Mouse (Mus musculus): Measurements from ENCODE around the gene Coro2b. TPM values are rescaled to one million over a fixed set of nuclear protein-coding genes. Genes with fewer than 3 reads are reported as not detected.
A peak's percentile ranks its signal among the peaks of the same experiment; 100 is the strongest.

The Coro2b gene
- polyA plus RNA-seq, 1 experiment from 2014 or later: 11.0 TPM

DNA sequence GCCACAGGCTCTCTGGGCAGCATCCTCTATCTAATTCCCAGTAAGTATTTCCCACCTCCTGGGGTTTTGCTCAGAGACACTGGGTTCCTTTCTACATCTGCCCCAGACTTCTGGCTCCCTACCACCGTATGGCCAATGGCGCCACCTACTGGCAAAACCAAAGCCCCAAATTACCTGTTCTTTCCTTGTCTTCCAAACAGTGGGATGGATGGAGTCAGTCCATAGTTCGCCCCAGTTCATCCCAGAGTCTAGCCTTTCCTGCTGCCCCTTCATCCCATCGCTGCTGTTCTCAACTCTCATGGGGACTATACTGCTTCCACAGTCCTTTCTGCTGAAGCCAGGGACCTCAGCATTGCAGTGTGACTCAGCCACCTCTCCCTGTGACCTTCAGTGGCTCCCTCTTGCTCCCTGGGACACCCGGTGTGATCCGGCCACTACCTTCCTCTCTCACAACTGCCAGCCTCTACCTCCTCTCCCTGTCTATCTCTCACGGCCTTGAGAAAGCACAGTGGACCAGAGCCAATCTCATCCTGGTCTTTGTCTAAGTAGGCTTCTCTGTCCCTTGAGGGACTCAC, 16.6 kb upstream of the Coro2b start:
- no peak overlapping the region for H3K9ac ChIP-seq (ENCODE audit: low read depth, low read length)
- TF ChIP-seq CTCF (IDR thresholded peaks at IDR 0.05; ENCODE audit: low read depth): peak; percentile 82
- H3K4me1 ChIP-seq (replicated peaks; ENCODE audit: insufficient read depth, low read length): no peaks in the 10 kb centered on the region
- no peak for ATAC-seq (replicated peaks; ENCODE audit: low FRiP score, low read depth)
- no peak overlapping the region for H3K4me3 ChIP-seq (replicated peaks; ENCODE audit: low read depth, low read length)
- H3K27me3 ChIP-seq (ENCODE audit: insufficient read depth, low read length): no peaks in the 10 kb centered on the region
- H3K4me2 ChIP-seq (ENCODE audit: low read length): no peak overlapping the region
- H3K9me3 ChIP-seq (replicated peaks; ENCODE audit: low read length): no peaks in the 10 kb centered on the region
- H3K36me3 ChIP-seq (ENCODE audit: insufficient read depth, low read length): no peaks in the 10 kb centered on the region
- no peak overlapping the region for H3K27ac ChIP-seq
- WGBS: 40% methylated on average over 7 of the region's 7 CpGs
- DNase-seq (ENCODE audit: low spot score): peak; percentile 78

DNA sequence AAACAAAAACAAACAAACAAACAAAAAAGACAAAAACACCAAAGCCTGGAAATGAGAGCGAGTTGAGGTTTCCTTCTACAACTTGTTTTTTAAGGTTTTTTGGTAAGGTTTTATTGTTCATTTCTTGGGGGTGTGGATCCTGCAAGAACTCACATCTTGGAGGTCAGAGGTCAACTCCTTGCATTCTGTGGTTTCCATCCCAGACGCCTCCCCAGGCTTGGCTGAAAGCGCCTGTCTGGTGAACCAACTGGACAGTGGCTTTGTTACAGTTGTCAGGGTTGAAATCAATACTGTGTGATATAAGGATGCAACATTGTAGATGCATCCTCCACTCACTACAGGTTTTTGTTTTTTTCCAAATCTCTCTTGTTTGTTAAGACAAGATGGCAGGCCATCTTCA, 14.7 kb upstream of the Coro2b start:
- Histone ChIP-seq H3K4me3 (replicated peaks; ENCODE audit: low read depth, low read length) (no peak overlapping the region), H3K4me1 (replicated peaks; ENCODE audit: insufficient read depth, low read length) (no peaks in the 10 kb centered on the region), H3K27me3 (ENCODE audit: insufficient read depth, low read length) (no peaks in the 10 kb centered on the region), H3K9ac (ENCODE audit: low read depth, low read length) (no peak overlapping the region), H3K9me3 (replicated peaks; ENCODE audit: low read length) (no peaks in the 10 kb centered on the region), H3K4me2 (ENCODE audit: low read length) (no peak overlapping the region), H3K27ac (no peak overlapping the region), H3K36me3 (ENCODE audit: insufficient read depth, low read length) (no peaks in the 10 kb centered on the region)
- WGBS: 80% methylated on average over 3 of the region's 3 CpGs
- no peak for TF ChIP-seq CTCF (IDR thresholded peaks at IDR 0.05; ENCODE audit: low read depth)
- no peak for ATAC-seq (replicated peaks; ENCODE audit: low FRiP score, low read depth)
- DNase-seq (ENCODE audit: low spot score): no peak

DNA sequence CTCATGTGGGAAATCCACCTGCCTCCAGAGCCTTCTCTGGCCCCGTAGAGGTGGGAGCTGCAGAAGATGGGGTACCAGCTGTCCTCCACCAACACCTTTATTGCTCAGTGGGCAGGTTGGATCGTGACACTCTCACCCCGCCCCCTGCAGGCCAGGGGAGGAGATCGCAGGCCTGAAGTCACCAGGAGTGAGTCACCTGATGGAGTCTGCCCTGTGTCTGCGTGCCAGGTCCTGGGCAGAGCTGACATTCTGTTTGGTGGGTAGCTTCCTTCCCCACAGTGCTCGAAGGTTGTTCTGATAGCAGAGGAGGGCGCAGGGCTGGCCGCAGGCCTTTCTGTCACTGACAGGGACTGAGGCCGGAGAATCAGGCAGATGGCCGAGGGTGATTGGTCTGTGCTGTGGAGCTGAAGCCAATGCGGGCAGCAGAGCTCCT, 13.8 kb upstream of the Coro2b start:
- no peak overlapping the region for H3K4me3 ChIP-seq (replicated peaks; ENCODE audit: low read depth, low read length)
- H3K27ac ChIP-seq: no peak overlapping the region
- no peaks in the 10 kb centered on the region for H3K9me3 ChIP-seq (replicated peaks; ENCODE audit: low read length)
- no peak overlapping the region for H3K9ac ChIP-seq (ENCODE audit: low read depth, low read length)
- no peaks in the 10 kb centered on the region for H3K27me3 ChIP-seq (ENCODE audit: insufficient read depth, low read length)
- WGBS: 48% methylated on average over 11 of the region's 11 CpGs
- H3K36me3 ChIP-seq (ENCODE audit: insufficient read depth, low read length): no peaks in the 10 kb centered on the region
- peak; percentile 62 for ATAC-seq (replicated peaks; ENCODE audit: low FRiP score, low read depth)
- H3K4me2 ChIP-seq (ENCODE audit: low read length): no peak overlapping the region
- DNase-seq (ENCODE audit: low spot score): peak; percentile 60
- no peaks in the 10 kb centered on the region for H3K4me1 ChIP-seq (replicated peaks; ENCODE audit: insufficient read depth, low read length)
- TF ChIP-seq CTCF (IDR thresholded peaks at IDR 0.05; ENCODE audit: low read depth): peak; percentile 81

DNA sequence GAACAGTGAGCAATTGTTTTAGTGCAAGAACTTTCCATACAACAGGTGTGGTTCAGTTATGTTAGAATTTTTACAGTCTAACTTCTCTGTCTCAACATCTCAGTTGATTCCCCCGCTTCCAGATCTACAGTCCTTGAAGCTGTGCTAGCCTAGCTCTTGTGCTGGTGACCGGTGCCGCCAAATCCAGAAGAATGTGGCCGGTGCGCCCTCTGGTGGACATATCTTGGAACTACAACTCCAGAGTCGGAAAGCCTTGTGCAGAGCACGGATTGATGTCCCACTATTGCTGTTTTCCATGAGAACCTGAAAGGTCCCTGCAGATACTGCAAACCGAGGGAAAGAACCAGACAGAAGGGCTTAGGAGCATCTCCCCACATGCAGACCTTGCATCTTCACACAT, 13.0 kb upstream of the Coro2b start:
- Histone ChIP-seq H3K4me1 (replicated peaks; ENCODE audit: insufficient read depth, low read length) (no peaks in the 10 kb centered on the region), H3K36me3 (ENCODE audit: insufficient read depth, low read length) (no peaks in the 10 kb centered on the region), H3K27me3 (ENCODE audit: insufficient read depth, low read length) (no peaks in the 10 kb centered on the region), H3K27ac (no peak overlapping the region), H3K9ac (ENCODE audit: low read depth, low read length) (no peak overlapping the region), H3K4me2 (ENCODE audit: low read length) (no peak overlapping the region), H3K9me3 (replicated peaks; ENCODE audit: low read length) (no peaks in the 10 kb centered on the region), H3K4me3 (replicated peaks; ENCODE audit: low read depth, low read length) (no peak overlapping the region)
- peak; percentile 90 for DNase-seq (ENCODE audit: low spot score)
- TF ChIP-seq CTCF (IDR thresholded peaks at IDR 0.05; ENCODE audit: low read depth): peak; percentile 99
- WGBS: 5% methylated on average over 8 of the region's 8 CpGs
- no peak for ATAC-seq (replicated peaks; ENCODE audit: low FRiP score, low read depth)

DNA sequence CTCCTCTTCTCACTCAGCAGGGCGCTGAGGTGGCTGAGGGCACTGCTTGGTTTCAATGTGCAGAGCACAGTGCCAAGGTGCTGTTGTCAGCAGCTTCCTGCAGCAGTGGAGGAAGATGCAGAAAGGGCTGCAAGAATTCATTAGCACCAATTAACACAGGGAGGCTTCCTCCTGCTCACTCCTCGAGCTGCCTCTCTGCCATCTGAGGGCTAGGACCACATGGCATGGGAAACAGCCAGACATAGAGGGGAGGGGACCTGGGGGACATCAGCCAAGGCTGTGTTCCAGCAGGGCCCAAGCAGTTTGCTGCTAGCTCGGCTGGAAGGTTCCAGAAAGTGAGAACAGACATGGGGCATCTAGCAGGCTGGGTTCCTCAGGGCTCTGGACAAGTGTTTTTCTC, 10.6 kb upstream of the Coro2b start:
- Histone ChIP-seq H3K27ac (no peak overlapping the region), H3K4me3 (replicated peaks; ENCODE audit: low read depth, low read length) (no peak overlapping the region), H3K9me3 (replicated peaks; ENCODE audit: low read length) (no peaks in the 10 kb centered on the region), H3K4me2 (ENCODE audit: low read length) (no peak overlapping the region), H3K36me3 (ENCODE audit: insufficient read depth, low read length) (no peaks in the 10 kb centered on the region), H3K4me1 (replicated peaks; ENCODE audit: insufficient read depth, low read length) (no peaks in the 10 kb centered on the region), H3K9ac (ENCODE audit: low read depth, low read length) (no peak overlapping the region), H3K27me3 (ENCODE audit: insufficient read depth, low read length) (no peaks in the 10 kb centered on the region)
- ATAC-seq (replicated peaks; ENCODE audit: low FRiP score, low read depth) (no peak), DNase-seq (ENCODE audit: low spot score) (no peak)
- 62% methylated on average over 3 of the region's 3 CpGs for WGBS
- TF ChIP-seq CTCF (IDR thresholded peaks at IDR 0.05; ENCODE audit: low read depth): no peak

DNA sequence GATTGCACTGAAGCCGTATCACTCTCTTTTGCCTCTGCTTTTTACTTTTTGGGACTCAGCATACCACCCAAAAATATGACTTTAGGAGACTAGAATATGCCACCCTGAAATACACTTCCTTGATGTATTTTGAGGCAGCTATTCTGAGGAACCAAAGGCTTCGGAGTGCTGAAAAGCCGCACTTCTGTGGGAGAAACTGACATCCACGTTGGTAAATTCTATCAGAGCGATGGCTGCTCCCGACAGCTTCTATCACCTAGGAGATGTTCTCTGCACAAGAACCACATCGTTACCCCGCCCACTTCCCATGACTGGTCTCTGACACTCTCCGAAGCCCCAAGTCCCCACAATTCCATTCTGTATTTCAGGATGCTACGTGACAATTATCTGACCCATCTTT, 8.0 kb upstream of the Coro2b start:
- no peak overlapping the region for H3K4me3 ChIP-seq (replicated peaks; ENCODE audit: low read depth, low read length)
- no peak for ATAC-seq (replicated peaks; ENCODE audit: low FRiP score, low read depth)
- WGBS: 75% methylated on average over 10 of the region's 10 CpGs

DNA sequence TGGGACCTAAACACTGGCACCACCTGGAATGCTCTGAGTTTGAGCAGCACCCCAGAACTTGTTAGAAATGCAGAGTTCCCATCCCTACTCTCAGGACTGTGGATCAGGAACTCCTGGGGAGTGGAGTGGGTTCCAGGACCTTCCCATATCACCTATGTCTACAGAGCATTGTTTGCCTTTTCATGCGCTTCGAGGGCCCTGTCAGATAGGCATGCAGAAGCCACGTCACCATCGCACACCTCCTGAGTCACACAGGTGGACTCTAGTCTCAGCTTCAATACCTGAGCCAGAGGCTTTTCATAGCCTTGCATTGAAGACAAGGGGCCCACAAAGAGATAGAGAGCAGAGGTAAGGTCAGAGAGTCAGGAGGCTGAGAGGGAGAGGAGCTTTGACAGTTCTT, 7.0 kb upstream of the Coro2b start:
- Histone ChIP-seq H3K27me3 (ENCODE audit: insufficient read depth, low read length) (no peaks in the 10 kb centered on the region), H3K9ac (ENCODE audit: low read depth, low read length) (no peak overlapping the region), H3K36me3 (ENCODE audit: insufficient read depth, low read length) (no peaks in the 10 kb centered on the region), H3K4me2 (ENCODE audit: low read length) (no peak overlapping the region), H3K27ac (no peak overlapping the region), H3K4me3 (replicated peaks; ENCODE audit: low read depth, low read length) (no peak overlapping the region), H3K4me1 (replicated peaks; ENCODE audit: insufficient read depth, low read length) (no peaks in the 10 kb centered on the region), H3K9me3 (replicated peaks; ENCODE audit: low read length) (no peaks in the 10 kb centered on the region)
- TF ChIP-seq CTCF (IDR thresholded peaks at IDR 0.05; ENCODE audit: low read depth): no peak
- 95% methylated on average over 4 of the region's 4 CpGs for WGBS
- DNase-seq (ENCODE audit: low spot score) (no peak), ATAC-seq (replicated peaks; ENCODE audit: low FRiP score, low read depth) (no peak)

More for the DNA sequence above, 8.0 kb upstream of the Coro2b start:
- no peaks in the 10 kb centered on the region for H3K9me3 ChIP-seq (replicated peaks; ENCODE audit: low read length)
- no peak overlapping the region for H3K27ac ChIP-seq
- no peak overlapping the region for H3K4me2 ChIP-seq (ENCODE audit: low read length)
- DNase-seq (ENCODE audit: low spot score): no peak
- H3K4me1 ChIP-seq (replicated peaks; ENCODE audit: insufficient read depth, low read length): no peaks in the 10 kb centered on the region
- H3K36me3 ChIP-seq (ENCODE audit: insufficient read depth, low read length): no peaks in the 10 kb centered on the region
- TF ChIP-seq CTCF (IDR thresholded peaks at IDR 0.05; ENCODE audit: low read depth): no peak
- no peaks in the 10 kb centered on the region for H3K27me3 ChIP-seq (ENCODE audit: insufficient read depth, low read length)
- no peak overlapping the region for H3K9ac ChIP-seq (ENCODE audit: low read depth, low read length)
